Mouse (Mus musculus): ENCODE measurements at regions not wholly inside any gene's neighbourhood (a gene's known extent, or its start where the extent isn't known, plus 50 kb on each side); places are given as distances from the start of the nearest gene placed in this dataset.

DNA sequence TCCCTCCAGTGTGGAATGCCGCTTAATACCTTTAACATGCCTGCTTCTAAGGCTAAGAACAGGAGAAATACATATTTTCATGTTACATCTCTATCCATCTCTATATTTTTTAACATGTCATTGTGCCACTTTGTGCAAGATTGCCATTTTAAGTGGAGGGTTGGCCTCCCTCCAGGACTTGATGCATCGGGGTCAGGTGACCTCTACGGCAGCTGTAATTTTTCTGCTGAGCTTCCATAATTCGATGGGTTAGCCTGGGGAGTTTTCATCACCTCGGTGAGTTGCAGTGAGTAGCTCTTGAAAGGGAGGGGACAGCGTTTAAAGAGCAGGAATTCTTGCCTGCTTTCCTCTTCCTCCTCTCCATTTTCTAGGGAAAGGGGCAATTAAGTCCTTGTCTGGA lies 203.6 kb downstream of the Rpl10-ps3 start:
- no peak for DNase-seq
- intact Hi-C loops (cut with DNase I): no loop called here

DNA sequence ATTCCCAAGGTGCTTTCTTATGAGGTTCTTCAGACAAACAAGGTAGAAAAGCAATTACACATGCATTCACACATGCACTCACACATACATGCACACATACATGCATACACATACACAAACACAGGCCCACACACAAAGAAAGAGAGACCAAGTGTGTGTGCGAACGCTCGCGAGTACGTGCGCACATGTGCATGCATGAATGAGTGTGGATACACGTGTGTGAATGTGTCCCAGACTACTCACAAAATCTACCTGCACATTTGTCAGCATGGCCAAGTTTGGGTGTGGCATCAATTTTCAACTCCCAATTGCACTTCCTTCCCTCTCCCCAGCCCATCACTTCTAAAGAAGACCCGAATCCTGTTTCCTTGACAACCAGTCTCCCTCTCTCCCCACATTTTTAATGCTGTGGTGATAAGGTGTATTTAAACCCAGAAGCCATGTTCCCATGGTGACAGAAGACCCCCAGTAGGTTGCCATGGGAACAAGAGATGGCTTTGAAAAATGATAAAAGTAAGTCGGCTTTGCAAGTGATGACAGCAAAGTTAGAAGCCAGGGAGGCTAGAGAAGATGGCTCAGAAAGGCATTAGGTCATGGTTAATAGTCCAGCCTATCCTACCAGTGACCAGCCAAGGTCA lies 206.3 kb downstream of the Rpl10-ps3 start:
- no peak for DNase-seq
- intact Hi-C loops (cut with DNase I): no loop called here

DNA sequence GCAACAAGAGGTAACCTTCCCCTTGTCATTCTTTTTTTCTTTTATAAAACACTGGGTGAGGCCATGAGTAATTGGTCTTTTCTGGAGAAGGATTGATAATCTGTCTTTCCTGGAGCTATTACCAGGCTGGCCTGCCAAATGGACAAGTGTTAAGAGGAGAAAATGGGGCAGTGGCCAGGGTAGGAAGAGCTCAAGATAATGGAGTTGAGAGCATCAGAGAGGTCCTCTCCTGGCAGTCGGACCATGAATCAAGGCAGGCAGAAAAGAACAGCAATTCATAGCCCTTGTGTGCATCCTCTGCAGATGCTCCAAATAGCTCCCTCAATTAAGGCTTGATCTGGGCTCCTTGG lies 208.2 kb downstream of the Rpl10-ps3 start:
- no peak for DNase-seq
- intact Hi-C loops (cut with DNase I): no loop called here

DNA sequence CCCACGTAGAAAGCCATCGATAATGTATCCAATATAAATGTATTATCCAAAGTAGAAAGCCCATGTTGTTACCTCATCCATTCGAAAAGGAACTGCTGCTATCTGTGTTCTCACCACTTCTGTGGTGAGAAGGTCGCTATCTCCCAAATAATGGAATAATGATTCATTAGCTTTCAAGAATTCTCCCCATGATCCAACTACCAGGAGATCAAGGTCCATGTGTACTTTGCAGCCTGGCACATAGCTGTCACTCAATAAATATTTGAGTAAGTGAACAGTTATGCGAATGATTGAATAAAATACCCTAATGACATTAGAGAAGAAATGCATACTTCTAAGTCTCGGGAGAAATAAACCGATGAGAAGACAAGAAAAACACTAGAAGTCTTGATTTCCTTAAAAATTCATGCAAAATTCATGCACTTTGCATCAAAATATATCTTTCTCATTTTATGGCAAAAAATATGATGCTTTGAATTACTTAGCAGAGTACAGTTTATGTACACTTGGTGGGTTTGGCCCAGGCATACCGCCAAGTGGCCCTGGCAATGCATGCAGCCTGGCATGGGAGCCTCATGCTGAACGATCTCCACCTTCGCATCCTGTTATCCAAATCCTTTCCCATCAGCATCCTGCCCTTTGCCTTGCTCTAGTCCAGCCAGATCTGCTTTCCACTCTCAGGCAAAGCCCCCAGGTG lies 208.7 kb downstream of the Rpl10-ps3 start:
- intact Hi-C loops (cut with DNase I): no loop called here
- DNase-seq: no peak

DNA sequence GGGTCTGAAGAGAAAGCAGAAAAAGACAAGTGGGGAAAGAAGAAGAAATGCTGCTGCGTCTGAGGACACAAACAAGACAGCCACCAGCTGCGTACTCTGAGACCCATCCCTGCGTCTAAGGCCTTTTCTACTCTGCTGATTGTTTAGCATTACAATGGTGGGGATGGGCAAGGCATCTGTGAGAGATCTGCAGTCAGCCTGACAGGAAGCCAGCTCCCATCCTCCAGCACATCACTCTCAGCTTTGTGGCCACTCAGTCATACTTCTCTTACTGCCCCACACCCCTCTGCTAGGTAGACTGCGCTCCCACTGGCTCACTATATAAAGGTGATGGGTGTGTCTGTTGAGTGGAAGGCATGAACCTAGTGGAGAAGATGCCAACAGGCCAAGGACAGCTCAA lies 220.5 kb downstream of the Rpl10-ps3 start:
- intact Hi-C loops (cut with DNase I): no loop called here
- DNase-seq: no peak

DNA sequence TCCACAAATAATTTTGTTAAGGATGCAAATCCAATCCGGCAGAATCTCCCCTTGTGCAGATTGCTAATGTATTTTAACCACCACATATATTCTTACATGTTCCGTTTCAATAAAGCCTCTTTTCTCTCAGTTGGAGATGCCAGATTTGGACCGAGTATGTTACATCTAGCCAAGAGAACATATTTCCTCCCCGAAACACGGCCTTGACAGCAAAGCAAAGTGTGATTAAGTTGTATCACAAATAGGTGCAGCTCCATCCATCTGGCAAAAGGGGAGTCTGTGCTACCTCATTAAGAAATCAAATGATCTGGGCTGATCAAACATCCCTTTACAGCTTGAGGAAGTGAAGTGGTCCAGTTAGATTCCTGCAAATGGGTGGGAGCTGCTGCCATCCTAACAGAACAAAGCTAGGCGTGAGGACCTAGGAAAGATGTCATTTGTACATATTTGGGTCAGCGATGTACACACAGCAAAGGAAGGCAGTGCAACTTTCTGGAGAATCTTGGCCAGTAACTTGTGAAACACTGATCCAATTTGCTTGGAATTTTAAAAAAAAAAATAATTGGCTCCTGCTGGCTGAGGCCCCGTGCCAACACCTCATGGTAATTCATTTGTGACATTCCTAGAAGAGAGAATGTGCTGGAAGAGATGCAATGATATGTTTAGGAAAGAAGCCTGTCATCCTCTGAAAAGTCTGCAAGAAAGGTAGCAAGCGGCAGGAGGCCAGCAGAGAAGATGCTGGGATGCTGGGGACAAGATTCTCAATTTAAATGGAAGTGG lies 223.8 kb downstream of the Rpl10-ps3 start:
- no peak for DNase-seq
- intact Hi-C loops (cut with DNase I): no loop called here

DNA sequence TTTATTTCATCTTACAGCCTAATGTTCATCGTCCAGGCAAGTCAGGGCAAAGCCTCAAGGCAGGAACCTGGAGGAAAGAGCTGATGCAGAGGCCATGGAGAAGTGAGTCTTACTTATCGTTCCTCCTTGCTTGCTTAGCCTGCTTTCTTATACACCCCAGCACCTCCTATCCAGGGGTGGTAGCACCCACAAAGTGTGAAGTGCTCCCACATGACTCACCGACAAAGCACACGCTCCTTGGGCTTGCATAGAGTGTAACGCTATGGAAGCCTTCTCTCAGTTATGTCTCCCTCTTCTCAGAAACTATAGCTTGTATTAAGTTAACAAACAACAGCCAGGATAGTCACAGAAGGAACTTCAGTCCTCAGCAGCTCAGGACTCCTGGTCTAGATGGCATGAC lies 225.4 kb downstream of the Rpl10-ps3 start:
- intact Hi-C loops (cut with DNase I): no loop called here

DNA sequence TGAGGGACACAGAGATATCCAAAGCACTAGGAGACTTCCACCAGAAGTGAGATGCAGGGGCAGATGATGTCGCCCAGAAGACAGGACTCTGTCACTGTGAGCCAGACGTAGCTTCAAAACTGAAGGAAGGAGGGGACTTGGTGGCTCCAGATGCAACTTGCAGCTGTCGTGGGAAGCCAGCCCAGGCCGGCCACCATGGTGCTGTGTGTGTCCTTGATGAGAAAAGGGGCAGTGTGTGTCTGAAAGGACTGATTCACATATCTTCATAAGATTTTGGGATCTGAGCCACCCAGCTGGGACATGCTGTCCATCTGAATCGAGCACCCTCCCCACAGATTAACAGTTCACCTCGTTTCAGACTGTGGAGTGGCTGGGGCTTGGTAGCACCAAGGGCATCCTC lies 226.2 kb downstream of the Rpl10-ps3 start:
- intact Hi-C loops (cut with DNase I): no loop called here
- no peak for DNase-seq

More for the DNA sequence above, 225.4 kb downstream of the Rpl10-ps3 start:
- DNase-seq: no peak

DNA sequence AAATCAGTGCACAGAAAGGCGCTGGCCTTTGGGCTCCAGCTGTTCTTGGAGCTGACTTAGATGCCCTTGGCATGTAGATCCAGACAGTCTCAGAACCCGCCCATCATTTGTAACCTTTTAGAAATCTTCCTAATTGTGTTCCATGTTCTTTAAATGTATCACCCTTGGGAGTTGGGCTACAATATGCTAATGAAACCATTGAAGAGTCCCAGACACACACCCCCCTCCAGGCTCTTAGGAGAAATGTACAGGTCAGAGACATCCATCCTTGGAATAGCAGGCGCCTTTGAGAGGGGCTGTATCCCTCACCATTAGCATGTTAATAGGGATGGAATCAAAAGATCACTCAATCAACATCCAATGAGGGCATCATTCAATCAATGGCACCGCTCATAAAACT lies 238.2 kb downstream of the Rpl10-ps3 start:
- DNase-seq: no peak
- intact Hi-C loops (cut with DNase I): no loop called here

DNA sequence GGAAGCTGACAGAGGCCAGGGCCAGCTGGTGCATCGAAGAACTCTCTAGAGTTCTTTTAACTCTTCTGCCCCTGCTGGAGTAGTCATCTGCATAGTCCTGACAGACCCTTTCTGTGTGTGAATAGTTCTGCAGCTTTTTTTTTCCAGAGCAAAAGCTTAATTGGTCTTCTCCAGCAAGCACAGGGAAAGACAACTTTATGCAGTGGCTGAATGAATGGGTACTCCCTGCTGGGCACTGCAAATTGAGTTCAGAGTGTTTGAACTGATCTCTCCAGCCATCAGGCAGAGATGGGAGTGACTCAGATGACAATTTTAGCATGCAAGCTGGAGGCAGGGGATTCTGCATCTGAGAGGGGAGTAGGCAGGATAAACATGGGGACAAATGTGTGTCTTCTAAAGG lies 242.0 kb downstream of the Rpl10-ps3 start:
- intact Hi-C loops (cut with DNase I): no loop called here

DNA sequence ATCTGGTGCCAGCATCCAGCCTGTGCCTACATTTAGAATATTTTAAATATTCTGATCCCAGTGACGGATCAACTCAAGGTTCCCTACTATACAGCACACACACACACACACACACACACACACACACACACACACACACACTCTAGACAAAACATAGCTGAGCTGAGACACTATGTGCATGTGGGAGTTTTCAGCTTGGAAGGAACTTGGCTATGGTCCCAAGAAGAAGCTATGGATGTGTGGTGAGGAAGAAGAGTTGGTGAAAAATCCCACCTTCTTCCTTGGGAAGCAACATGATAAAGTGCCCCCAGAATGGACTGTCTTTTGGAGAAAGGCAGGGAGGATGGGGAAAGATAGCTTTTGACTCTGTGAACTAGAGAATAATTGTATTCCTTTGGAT lies 243.7 kb downstream of the Rpl10-ps3 start:
- DNase-seq: no peak
- intact Hi-C loops (cut with DNase I): no loop called here

More for the DNA sequence above, 242.0 kb downstream of the Rpl10-ps3 start:
- no peak for DNase-seq

DNA sequence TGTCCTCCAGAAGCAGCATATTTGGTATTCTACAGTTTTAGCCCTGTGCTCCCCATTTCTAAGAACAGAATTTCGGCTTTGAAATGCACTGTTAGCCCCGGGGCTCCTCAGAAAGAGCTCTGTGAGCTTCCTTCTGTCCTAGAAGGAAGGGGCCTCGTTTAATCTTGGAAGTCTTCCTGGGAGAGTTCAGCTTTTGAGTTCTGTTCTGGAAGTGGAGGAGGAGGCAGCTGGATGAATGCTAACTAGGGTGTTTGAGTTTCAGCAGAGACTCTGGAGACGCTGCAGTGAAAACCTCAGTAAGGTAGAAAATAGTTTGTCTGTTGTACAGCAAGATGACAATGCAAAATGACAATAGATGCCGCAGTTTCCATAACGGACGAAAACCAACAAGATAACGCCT lies 253.8 kb downstream of the Rpl10-ps3 start:
- DNase-seq: no peak
- intact Hi-C loops (cut with DNase I): no loop called here

DNA sequence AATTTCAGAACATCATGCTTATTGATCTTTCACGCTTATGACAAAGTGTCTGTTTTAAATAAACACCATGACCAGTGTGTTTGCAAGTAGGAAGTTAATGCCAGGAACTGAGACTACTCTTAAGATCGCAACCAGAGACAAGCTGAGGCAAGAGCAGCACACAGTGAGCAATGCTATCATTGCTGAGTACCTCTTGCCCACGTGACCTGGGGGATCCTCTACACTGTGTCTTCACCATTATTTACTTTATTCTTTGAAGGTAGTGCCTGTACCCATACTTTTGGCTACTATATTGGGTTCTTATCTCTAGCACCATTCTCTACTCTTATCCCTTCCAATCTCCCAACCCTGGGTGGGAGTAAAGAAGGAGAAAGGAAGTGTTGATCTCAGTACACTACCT lies 254.9 kb downstream of the Rpl10-ps3 start:
- DNase-seq: no peak
- intact Hi-C loops (cut with DNase I): no loop called here

DNA sequence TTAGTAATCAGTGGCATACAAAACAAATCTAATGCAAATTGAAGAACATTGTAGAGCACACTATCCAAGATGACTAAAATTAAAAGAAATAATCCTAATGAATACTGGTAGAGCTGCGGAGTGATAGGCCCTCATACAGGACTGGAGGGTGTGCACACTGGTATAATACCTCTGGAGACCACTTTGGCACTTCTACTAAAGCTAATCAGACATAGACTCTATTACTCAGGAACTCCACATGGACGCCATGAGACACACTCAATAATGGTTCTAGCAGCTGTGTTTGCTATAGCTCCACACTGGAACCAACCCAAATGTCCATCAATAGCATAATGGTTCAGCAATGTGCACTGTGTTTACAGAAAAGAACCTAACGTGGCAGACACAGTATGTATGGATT lies 264.6 kb downstream of the Rpl10-ps3 start:
- DNase-seq: no peak
- intact Hi-C loops (cut with DNase I): no loop called here

DNA sequence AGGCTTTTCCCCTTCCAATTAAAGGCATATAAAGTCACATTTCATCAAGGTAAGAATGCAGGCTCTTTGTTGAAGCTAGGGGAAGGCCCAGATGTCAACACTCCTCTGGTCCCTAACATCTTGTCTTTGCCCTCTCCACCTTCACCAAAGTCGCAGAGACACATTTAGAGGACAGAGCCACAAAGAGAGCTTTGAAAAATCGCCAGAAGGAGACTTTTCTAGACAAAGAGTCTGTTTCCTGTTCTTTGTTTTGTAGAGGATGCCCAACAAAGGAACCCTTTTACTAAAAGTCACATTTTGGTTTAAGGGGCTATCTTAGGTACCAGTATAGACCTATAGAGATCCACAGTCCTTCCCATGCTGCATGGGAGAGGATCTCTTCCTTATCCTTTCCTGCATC lies 269.9 kb upstream of the Ncam1 start:
- intact Hi-C loops (cut with DNase I): no loop called here
- DNase-seq: no peak

DNA sequence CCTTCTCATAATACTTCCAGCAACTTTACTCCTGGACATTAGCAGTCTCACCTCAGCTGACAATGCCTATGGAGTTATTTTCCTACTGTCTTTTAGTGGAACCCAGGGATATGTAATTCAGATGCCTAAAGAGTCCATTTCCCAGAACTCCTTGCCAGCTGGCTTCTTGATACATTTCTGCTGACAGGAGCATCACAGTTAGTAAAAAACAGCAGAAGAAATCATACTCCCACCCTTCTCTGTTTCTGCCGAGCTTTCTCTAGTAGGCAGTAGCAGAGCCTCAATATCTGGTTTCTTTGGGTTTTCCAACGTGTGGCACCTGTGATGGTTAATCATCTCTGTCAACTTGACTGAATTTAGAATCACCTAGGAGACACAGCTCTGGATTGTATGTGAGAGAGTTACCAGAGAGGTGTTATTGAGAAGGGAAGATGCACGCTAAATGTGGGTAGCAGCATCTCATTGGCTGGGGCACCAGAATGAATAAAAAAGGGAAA lies 269.1 kb upstream of the Ncam1 start:
- no peak for DNase-seq

DNA sequence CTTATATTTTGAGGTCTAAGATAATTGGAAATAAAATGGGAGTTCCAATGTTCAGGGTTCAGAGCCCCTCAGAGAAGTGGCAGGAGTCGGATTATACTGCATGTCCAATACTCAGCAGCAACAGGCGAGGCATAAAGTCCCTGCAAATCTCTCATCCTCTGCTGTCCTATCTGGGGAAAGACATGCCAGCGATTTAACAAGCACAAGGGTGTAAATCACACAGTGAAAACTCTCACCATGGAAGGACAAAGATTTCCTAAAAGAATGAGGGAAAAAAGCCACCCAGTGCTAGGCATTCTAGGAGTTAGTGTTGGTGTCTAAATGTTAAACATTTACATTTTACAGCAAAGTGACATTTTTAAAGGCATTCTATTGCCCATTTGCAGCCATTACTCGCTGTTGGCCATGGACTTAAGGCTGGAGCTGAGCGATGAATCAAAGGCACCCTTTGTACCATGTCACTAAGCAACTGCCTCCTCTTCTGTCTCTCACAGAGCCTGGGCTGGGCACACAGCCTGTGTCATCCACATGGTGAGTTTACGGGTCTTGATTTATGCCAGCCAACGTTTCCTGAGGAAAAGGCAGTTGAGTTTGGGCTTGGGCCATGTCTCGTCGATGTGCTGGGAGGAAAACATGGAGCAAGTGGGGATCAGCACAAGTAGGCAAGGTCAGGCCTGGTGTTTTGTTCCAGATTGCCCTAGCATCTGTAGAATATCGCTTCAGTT lies 265.9 kb upstream of the Ncam1 start:
- intact Hi-C loops (cut with DNase I): no loop called here

More for the DNA sequence above, 269.1 kb upstream of the Ncam1 start:
- intact Hi-C loops (cut with DNase I): no loop called here

DNA sequence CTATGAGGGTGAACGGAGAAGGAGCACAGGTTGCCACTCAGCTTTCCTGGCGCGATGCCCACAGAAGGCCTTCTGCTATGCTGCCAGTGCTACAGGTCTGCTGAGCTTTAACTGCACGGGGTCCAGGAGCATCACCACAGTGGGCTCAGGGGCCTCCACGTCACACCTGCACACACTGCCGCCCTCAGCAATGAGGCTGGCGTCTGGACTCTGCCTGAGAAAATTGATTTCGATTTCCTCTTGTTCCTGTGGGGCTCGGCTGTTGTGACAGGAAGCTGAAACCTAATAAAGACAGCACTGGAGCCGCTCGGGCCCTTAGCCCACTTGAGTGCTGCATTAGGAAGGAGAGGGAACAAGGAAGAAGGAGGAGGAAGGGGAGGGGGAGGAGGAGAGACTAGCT lies 239.5 kb upstream of the Ncam1 start:
- intact Hi-C loops (cut with DNase I): no loop called here
- no peak for DNase-seq

More for the DNA sequence above, 265.9 kb upstream of the Ncam1 start:
- no peak for DNase-seq

DNA sequence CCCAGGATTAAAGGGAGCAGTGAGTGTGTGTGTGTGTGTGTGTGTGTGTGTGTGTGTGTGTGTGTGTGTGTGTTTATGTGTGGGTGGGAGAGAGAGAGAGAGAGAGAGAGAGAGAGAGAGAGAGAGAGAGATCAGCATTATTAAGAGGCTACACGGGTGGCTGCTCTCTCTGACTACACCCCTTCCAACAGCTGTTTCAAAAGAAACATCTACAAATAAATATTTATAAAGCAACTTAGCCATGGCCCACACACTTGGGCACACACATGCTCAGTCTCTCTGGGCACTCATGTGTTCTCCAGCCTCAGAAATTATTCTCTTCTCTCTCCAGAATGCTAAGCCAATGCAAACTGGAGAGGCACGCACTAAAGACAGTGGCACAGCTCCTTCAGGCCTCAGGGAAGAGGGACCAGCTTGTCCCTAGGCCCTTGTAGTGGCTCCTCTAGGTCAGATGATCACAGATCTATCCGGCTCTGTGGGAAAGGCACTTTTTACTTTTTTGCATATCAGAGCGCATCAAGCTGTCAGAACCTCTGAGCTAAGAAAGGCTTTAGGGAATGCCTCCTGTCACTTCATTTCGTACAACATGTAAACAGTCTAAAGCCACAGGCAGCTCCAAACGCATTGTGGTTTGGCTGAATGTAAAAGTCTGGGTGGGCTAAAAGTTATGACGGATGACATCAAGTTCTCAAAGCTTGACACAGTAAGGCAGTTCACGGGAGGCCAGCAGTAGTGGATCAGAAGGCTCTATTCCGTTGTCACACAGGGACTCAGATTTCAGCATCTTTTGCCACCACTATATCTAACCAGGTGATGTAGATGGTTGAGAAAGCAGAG lies 233.8 kb upstream of the Ncam1 start:
- intact Hi-C loops (cut with DNase I): no loop called here
- no peak for DNase-seq

DNA sequence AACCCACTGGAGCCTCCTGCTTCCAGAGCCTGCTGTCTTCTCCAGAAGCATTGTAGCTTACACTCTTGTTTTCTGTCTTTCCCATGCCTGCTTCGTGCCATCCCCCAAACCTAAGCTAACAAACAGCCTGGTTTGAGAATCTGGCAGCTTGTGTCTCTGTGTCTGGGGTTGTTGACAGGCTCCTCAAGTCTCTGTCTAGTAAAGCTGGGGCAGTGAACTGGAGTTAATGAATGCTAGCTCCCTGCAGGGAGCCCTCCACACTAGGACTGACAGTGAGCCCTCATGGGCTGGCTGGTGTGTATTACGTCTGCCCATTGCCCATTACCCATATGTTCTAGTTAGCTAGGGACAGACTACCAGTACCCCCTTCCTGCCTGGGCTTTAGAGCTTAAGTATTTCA lies 232.6 kb upstream of the Ncam1 start:
- intact Hi-C loops (cut with DNase I): no loop called here
- DNase-seq: no peak

Data from heart, postnatal 36 days (tissue).